Mouse (Mus musculus) hindbrain, embryonic 11.5 days (tissue): ENCODE results near the gene Wasl. TPM values are rescaled to one million over a fixed set of nuclear protein-coding genes. Genes with fewer than 3 reads are reported as not detected.

Experiments used
- ATAC-seq: fragments of 200-750 bp; cut with Nextera tagmentation; 2 replicates; pipeline ENCODE4 v1.8.0; 2017; ENCODE audit warnings: mild to moderate bottlenecking, moderate TSS enrichment, moderate library complexity; ENCODE audit not compliant: low FRiP score
- DNase-seq: peaks from one replicate; pipeline ENCODE4 v3.0.0-alpha.2; 2015; ENCODE audit warnings: low spot score
- H3K27ac ChIP-seq: fragments of 300-500 bp; sonication (generic); 2 replicates; pipeline ENCODE4 v1.5.1; 2014; ENCODE audit warnings: mild to moderate bottlenecking, low read depth, low read length
- H3K27me3 ChIP-seq: fragments of 300-500 bp; sonication (generic); 2 replicates; pipeline ENCODE4 v1.6.1; 2014; ENCODE audit warnings: mild to moderate bottlenecking, low read length, moderate library complexity, mixed read lengths; ENCODE audit not compliant: control insufficient read depth, insufficient read depth
- H3K36me3 ChIP-seq: fragments of 300-500 bp; sonication (generic); 2 replicates; pipeline ENCODE4 v1.6.1; 2014; ENCODE audit warnings: mild to moderate bottlenecking, low read length, moderate library complexity, mixed read lengths; ENCODE audit not compliant: control insufficient read depth, insufficient read depth
- H3K4me1 ChIP-seq: fragments of 300-500 bp; sonication (generic); replicated peaks from 2 replicates; pipeline ENCODE4 v1.6.1; 2014; ENCODE audit warnings: low read length, mixed read lengths; ENCODE audit not compliant: control insufficient read depth, insufficient read depth
- H3K4me2 ChIP-seq: fragments of 300-500 bp; sonication (generic); replicated peaks from 2 replicates; pipeline ENCODE4 v1.6.1; 2014; ENCODE audit warnings: mild to moderate bottlenecking, low read depth, low read length
- H3K4me3 ChIP-seq: fragments of 300-500 bp; sonication (generic); 2 replicates; pipeline ENCODE4 v1.5.1; 2014; ENCODE audit warnings: low read depth, low read length
- H3K9ac ChIP-seq: fragments of 300-500 bp; sonication (generic); 2 replicates; pipeline ENCODE4 v1.6.1; 2014; ENCODE audit warnings: low read depth, low read length
- H3K9me3 ChIP-seq: fragments of 300-500 bp; sonication (generic); 2 replicates; pipeline ENCODE4 v1.6.1; 2016; ENCODE audit warnings: low read length; ENCODE audit not compliant: control insufficient read depth
- WGBS: fragments of 180-500 bp; shearing (Covaris S2); extraction: QIAGEN DNeasy Blood & Tissue Kit; methylation state at CpG from one replicate; pipeline ENCODE4 v1.1.7; 2014; 5-methylcytosine and 5-hydroxymethylcytosine counted together
- polyA plus RNA-seq: library from polyadenylated mRNA; unstranded; fragments of >200 nt; fragmentation: Nextera tagmentation; extraction: Ambion mirVana; gene quantifications from 2 replicates; pipeline ENCODE4 v1.2.1, GENCODE M21; 2014

Gene Wasl
- polyA plus RNA-seq, 1 experiment from 2014 or later: 62.1 TPM

- Histone ChIP-seq H3K4me3 (no peak overlapping the region), H3K4me2 (no peak overlapping the region), H3K27ac (no peak overlapping the region), H3K4me1 (no peaks in the 10 kb centered on the region), H3K36me3 (no peaks in the 10 kb centered on the region), H3K9ac (no peak overlapping the region), H3K9me3 (no peaks in the 10 kb centered on the region), H3K27me3 (no peaks in the 10 kb centered on the region)
- ATAC-seq (no peak), DNase-seq (no peak)
- 85% methylated on average over 4 of the region's 4 CpGs for WGBS
Observed at GRCm38 (mm10) chr6:24632061-24632460, 32.7 kb downstream of the Wasl start.

DNA sequence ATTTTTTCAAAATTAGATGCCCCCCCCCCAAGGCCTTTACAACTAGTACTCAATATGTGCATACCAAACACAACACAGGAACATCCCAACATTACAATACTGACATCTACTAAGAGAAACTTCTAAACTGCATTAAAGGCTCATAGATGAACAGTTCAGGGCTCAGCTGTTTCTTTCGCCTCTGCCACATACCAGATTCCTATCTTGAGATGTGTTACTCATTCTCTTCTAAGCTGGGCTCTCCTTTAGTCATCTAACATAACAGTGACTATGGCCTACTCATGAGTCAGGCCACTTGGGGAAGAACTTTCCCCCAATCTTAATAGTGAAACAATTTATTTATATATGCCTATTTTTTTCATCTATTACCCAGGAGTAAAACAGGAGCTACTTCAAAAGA is 36.3 kb downstream of the Wasl start:
- WGBS: 95% methylated on average over 1 of the region's 1 CpGs
- ATAC-seq: no peak
- no peaks in the 10 kb centered on the region for H3K36me3 ChIP-seq

DNA sequence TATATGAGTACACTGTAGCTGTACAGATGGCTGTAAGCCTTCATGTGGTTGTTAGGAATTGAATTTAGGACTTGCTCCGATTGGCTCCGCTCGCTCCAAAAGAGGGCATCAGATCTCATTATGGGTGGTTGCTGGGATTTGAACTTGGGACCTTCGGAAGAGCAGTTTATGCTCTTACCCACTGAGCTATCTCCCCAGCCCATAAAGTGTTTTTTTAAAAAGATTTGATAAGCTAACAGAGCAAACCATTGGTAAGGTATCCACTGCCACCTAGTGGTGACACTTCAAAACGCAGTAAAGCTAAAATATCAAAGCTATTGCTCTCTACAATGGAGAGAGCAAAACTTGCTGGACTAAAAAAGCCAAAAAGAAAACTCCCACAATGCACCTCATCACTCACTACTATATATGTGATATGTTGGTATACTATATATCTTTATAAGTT is 37.2 kb downstream of the Wasl start:
- Histone ChIP-seq H3K4me3 (no peak overlapping the region), H3K27ac (no peak overlapping the region), H3K9me3 (no peaks in the 10 kb centered on the region), H3K36me3 (no peaks in the 10 kb centered on the region), H3K4me2 (no peak overlapping the region), H3K27me3 (no peaks in the 10 kb centered on the region), H3K4me1 (no peaks in the 10 kb centered on the region), H3K9ac (no peak overlapping the region)
- 70% methylated on average over 5 of the region's 5 CpGs for WGBS
- peak; percentile 77 for DNase-seq
- ATAC-seq: peak; percentile 66; the same call in 1 of the 2 replicates

More for the DNA sequence above, 36.3 kb downstream of the Wasl start:
- H3K4me2 ChIP-seq: no peak overlapping the region
- H3K9me3 ChIP-seq: no peaks in the 10 kb centered on the region
- no peak overlapping the region for H3K27ac ChIP-seq
- no peak for DNase-seq
- no peaks in the 10 kb centered on the region for H3K27me3 ChIP-seq
- no peak overlapping the region for H3K4me3 ChIP-seq
- no peak overlapping the region for H3K9ac ChIP-seq
- H3K4me1 ChIP-seq: no peaks in the 10 kb centered on the region

DNA sequence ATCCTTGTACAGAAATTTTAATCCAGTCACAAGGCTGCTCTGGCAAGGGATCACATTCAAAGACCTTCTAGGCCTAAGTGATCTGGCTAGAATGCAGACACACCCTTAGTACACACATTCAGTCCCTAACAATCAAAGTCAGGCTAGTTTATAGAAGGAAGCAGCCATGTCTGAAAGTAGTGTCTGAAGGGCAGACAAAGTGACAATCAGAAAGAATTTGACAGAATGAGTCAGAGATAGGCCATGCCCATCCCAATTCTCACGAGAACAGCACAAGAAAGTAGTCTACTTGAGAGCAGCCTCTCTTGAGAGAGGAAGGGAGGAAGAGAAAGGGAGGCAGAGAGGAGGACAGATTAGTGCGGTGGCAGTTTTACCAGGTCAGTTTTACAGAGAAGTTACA is 42.7 kb downstream of the Wasl start:
- Histone ChIP-seq H3K4me1 (no peaks in the 10 kb centered on the region), H3K9ac (no peak overlapping the region), H3K27me3 (no peaks in the 10 kb centered on the region), H3K9me3 (no peaks in the 10 kb centered on the region), H3K4me3 (no peak overlapping the region), H3K36me3 (no peaks in the 10 kb centered on the region), H3K4me2 (no peak overlapping the region), H3K27ac (no peak overlapping the region)
- DNase-seq (no peak), ATAC-seq (no peak)
- 95% methylated on average over 2 of the region's 2 CpGs for WGBS

- DNase-seq: no peak
- Histone ChIP-seq H3K4me2 (no peak overlapping the region), H3K27ac (no peak overlapping the region), H3K4me3 (no peak overlapping the region), H3K9ac (no peak overlapping the region), H3K4me1 (no peaks in the 10 kb centered on the region), H3K36me3 (no peaks in the 10 kb centered on the region), H3K9me3 (no peaks in the 10 kb centered on the region), H3K27me3 (no peaks in the 10 kb centered on the region)
- 90% methylated on average over 2 of the region's 2 CpGs for WGBS
- ATAC-seq: no peak
Observed at GRCm38 (mm10) chr6:24620936-24621335, 43.9 kb downstream of the Wasl start.

DNA sequence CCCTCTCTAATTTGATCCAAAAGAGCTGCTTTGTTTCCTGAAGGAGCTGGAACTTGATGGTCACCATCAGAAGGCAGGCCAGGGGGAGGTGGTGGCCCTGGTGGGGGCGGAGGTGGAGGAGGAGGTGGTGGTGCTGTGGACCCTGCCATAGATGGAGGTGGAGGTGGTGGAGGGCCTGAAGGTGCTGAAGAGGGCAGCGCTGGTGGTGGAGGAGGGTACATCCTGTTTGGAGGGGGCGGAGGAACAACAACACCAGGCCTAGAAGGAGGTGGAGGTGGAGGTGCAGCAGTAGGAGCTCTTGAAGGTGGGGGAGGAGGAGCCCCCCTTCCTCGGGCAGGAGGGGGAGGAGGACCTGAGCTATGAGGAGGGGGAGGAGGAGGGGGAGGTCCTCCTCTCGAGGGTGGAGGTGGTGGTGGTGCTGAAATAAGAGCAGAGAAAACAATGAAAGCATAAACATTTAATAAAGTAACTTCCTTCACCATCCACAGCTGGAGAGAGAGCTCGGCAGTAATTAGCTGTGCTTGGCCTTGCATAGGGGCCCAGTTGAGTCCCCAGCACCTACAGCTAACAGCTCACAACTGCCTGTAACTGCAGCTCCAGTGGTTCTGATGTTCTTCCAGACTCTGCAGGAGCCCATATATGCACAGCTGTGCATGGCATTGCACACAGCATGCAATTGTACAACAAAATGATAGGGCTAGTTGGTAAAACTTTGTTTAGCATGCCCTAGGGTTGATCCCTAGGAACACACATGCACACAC is 45.3 kb downstream of the Wasl start:
- Histone ChIP-seq H3K27me3 (no peaks in the 10 kb centered on the region), H3K9ac (no peak overlapping the region), H3K9me3 (no peaks in the 10 kb centered on the region), H3K4me1 (no peaks in the 10 kb centered on the region), H3K27ac (no peak overlapping the region), H3K36me3 (no peaks in the 10 kb centered on the region), H3K4me3 (no peak overlapping the region), H3K4me2 (no peak overlapping the region)
- 0 out of 2 replicates have a peak, but pooled peaks have one; percentile 40 for ATAC-seq
- WGBS: 88% methylated on average over 6 of the region's 6 CpGs
- DNase-seq: no peak

GRCm38 (mm10) chr6:24616746-24617145 is 48.1 kb downstream of the Wasl start:
- Histone ChIP-seq H3K4me3 (no peak overlapping the region), H3K9ac (no peak overlapping the region), H3K9me3 (no peaks in the 10 kb centered on the region), H3K36me3 (no peaks in the 10 kb centered on the region), H3K4me2 (no peak overlapping the region), H3K27ac (no peak overlapping the region), H3K27me3 (no peaks in the 10 kb centered on the region), H3K4me1 (no peaks in the 10 kb centered on the region)
- no peak for DNase-seq
- no peak for ATAC-seq
- 87% methylated on average over 4 of the region's 4 CpGs for WGBS

DNA sequence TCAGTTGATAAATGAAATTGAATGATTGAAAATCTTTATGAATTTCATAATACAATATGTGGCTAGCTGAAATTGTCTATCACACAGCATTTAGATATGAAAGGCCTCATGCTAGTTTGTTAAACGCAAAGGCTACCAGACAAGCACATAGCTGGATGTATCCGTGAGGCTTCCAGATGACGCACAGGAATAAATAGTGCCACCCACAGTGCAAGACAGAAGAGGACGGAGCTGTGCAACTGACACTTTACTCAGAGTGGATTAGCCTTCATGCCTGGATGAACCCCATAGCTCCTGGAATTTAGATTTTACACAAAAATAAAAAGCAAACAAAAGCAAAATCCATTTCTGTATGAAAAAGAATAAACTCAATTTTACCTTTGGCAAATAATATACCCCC is 50.9 kb downstream of the Wasl start:
- no peaks in the 10 kb centered on the region for H3K27me3 ChIP-seq
- no peaks in the 10 kb centered on the region for H3K4me1 ChIP-seq
- no peak overlapping the region for H3K9ac ChIP-seq
- no peaks in the 10 kb centered on the region for H3K9me3 ChIP-seq
- H3K4me2 ChIP-seq: no peak overlapping the region
- no peaks in the 10 kb centered on the region for H3K36me3 ChIP-seq
- ATAC-seq (no peak), DNase-seq (no peak)
- H3K4me3 ChIP-seq: no peak overlapping the region
- no peak overlapping the region for H3K27ac ChIP-seq
- WGBS: 80% methylated on average over 4 of the region's 4 CpGs

- H3K9ac ChIP-seq: no peak overlapping the region
- no peaks in the 10 kb centered on the region for H3K9me3 ChIP-seq
- H3K36me3 ChIP-seq: no peaks in the 10 kb centered on the region
- H3K27me3 ChIP-seq: no peaks in the 10 kb centered on the region
- 93% methylated on average over 6 of the region's 6 CpGs for WGBS
- no peak overlapping the region for H3K4me3 ChIP-seq
- DNase-seq: no peak
- H3K27ac ChIP-seq: no peak overlapping the region
- ATAC-seq: no peak
- H3K4me2 ChIP-seq: no peak overlapping the region
- no peaks in the 10 kb centered on the region for H3K4me1 ChIP-seq
Observed at GRCm38 (mm10) chr6:24613346-24613745, 51.5 kb downstream of the Wasl start.
